In genomic region chr16:76774032-76774431, GRCm38 (mm10) we compare ENCODE assay signal across 29 mouse cellular contexts.
"Had no signal": no experiment of that assay in that cellular context is flagged by ENCODE, and none has a peak within 500 bp of the region (broad histone marks: within the 10 kb centered on the region; RNA-seq: fewer than 3 reads in every experiment).

No protein-coding gene starts in this region.

- H3K27ac ChIP-seq: left cerebral cortex, adult 2 months; limb, embryonic 10.5 days; limb, embryonic 12.5 days; limb, embryonic 13.5 days; limb, embryonic 15.5 days; liver, embryonic 12.5 days; liver, embryonic 13.5 days; liver, embryonic 14.5 days; liver, embryonic 15.5 days; lung, embryonic 15.5 days; macrophage; midbrain, embryonic 13.5 days; midbrain, embryonic 15.5 days had no signal

- H3K4me2 ChIP-seq: limb, embryonic 12.5 days; limb, embryonic 13.5 days; limb, embryonic 15.5 days; liver, embryonic 11.5 days; liver, embryonic 12.5 days; liver, embryonic 13.5 days; liver, embryonic 15.5 days; lung, embryonic 14.5 days; lung, embryonic 15.5 days; midbrain, embryonic 13.5 days; midbrain, embryonic 15.5 days had no signal

- DNase-seq: layer of hippocampus, postnatal 36 days; left cerebral cortex, postnatal 4 days; liver; liver, embryonic 13.5 days; liver, postnatal 0 days; lung, adult 18-20 months; lung, adult 2 months; lung, embryonic 14.5 days; lung, postnatal 10 days; lung, postnatal 14 days; lung, postnatal 36 days; lung, postnatal 4 days had no signal

- H3K9me3 ChIP-seq: limb, embryonic 10.5 days; limb, embryonic 12.5 days; limb, embryonic 13.5 days; limb, embryonic 15.5 days; liver, embryonic 12.5 days; liver, embryonic 13.5 days; liver, embryonic 15.5 days; lung, embryonic 15.5 days; megakaryocyte, embryonic 14.5 days; midbrain, embryonic 13.5 days; midbrain, embryonic 15.5 days had no signal

- H3K36me3 ChIP-seq: limb, embryonic 10.5 days; limb, embryonic 12.5 days; limb, embryonic 13.5 days; limb, embryonic 15.5 days; liver, embryonic 12.5 days; liver, embryonic 13.5 days; liver, embryonic 15.5 days; lung, embryonic 15.5 days; midbrain, embryonic 13.5 days; midbrain, embryonic 15.5 days had no signal

- H3K9ac ChIP-seq: limb, embryonic 12.5 days; limb, embryonic 13.5 days; limb, embryonic 15.5 days; liver, embryonic 12.5 days; liver, embryonic 13.5 days; liver, embryonic 14.5 days; liver, embryonic 15.5 days; liver, postnatal 0 days; lung, embryonic 14.5 days; lung, embryonic 15.5 days; midbrain, embryonic 13.5 days; midbrain, embryonic 15.5 days had no signal

- H3K4me1 ChIP-seq: limb, embryonic 10.5 days; limb, embryonic 12.5 days; limb, embryonic 13.5 days; limb, embryonic 15.5 days; liver, embryonic 12.5 days; liver, embryonic 13.5 days; liver, embryonic 15.5 days; lung, embryonic 15.5 days; megakaryocyte, embryonic 14.5 days; midbrain, embryonic 15.5 days had no signal

- H3K27me3 ChIP-seq: limb, embryonic 12.5 days; limb, embryonic 13.5 days; limb, embryonic 15.5 days; liver, embryonic 12.5 days; liver, embryonic 13.5 days; liver, embryonic 15.5 days; lung, embryonic 15.5 days; megakaryocyte, embryonic 14.5 days; midbrain, embryonic 13.5 days; midbrain, embryonic 15.5 days had no signal

- ATAC-seq: liver, embryonic 12.5 days; liver, postnatal 0 days; lung, postnatal 0 days; midbrain, embryonic 13.5 days; midbrain, embryonic 15.5 days; midbrain, embryonic 16.5 days had no signal

- H3K4me3 ChIP-seq: left cerebral cortex, adult 2 months; limb, embryonic 10.5 days; limb, embryonic 12.5 days; limb, embryonic 13.5 days; limb, embryonic 15.5 days; liver, embryonic 12.5 days; liver, embryonic 13.5 days; liver, embryonic 15.5 days; lung, embryonic 15.5 days; megakaryocyte, embryonic 14.5 days; midbrain, embryonic 13.5 days; midbrain, embryonic 15.5 days; myocyte had no signal
